ENCODE assay signal across 15 mouse cellular contexts in genomic region chr10:67697401-67698195, GRCm38 (mm10).
A peak's percentile ranks its signal among the peaks of the same experiment; 100 is the strongest.
DNase-seq lines count a peak whose midpoint lies in the region; ATAC-seq and TF ChIP-seq lines count a peak whose summit lies in the region.
"Had no signal": no experiment of that assay in that cellular context is flagged by ENCODE, and none has a peak within 500 bp of the region (broad histone marks: within the 10 kb centered on the region; RNA-seq: fewer than 3 reads in every experiment).

No protein-coding gene starts in this region.

- H3K27me3 ChIP-seq in heart, embryonic 12.5 days (replicated peaks) = no peaks in the 10 kb centered on the region
- H3K27me3 ChIP-seq in lung, embryonic 15.5 days = no peaks in the 10 kb centered on the region
- H3K27me3 ChIP-seq in intestine, postnatal 0 days (replicated peaks; ENCODE audit: control insufficient read depth, insufficient read depth, low read length) = no peaks in the 10 kb centered on the region

- H3K27ac ChIP-seq in heart, embryonic 12.5 days (ENCODE audit: poor library complexity, severe bottlenecking) = no peak overlapping the region
- H3K27ac ChIP-seq in lung, embryonic 15.5 days = no peak overlapping the region
- no peak overlapping the region for H3K27ac ChIP-seq in intestine, postnatal 0 days (ENCODE audit: low read depth, low read length)
- H3K27ac ChIP-seq: heart, embryonic 10.5 days; hindbrain, embryonic 14.5 days had no signal

- DNase-seq in heart, postnatal 36 days = no peak
- DNase-seq in lung, postnatal 14 days = no peak
- DNase-seq in thymus, postnatal 36 days = peak; percentile 46 to 59
- no peak for DNase-seq in c-Kit-positive CD71-positive TER-119-positive erythroid progenitor cells, embryonic 14.5 days (ENCODE audit: low spot score)
- DNase-seq: cerebellum, adult 9-10 months; gastrocnemius, postnatal 10 days; kidney, adult 2 months; kidney, postnatal 4 days; liver had no signal

- H3K36me3 ChIP-seq in heart, embryonic 12.5 days = no peaks in the 10 kb centered on the region
- H3K36me3 ChIP-seq in lung, embryonic 15.5 days = no peaks in the 10 kb centered on the region
- no peaks in the 10 kb centered on the region for H3K36me3 ChIP-seq in intestine, postnatal 0 days (ENCODE audit: control insufficient read depth, insufficient read depth)
- H3K36me3 ChIP-seq: heart, embryonic 10.5 days had no signal

- H3K4me3 ChIP-seq in heart, embryonic 12.5 days = no peak overlapping the region
- no peak overlapping the region for H3K4me3 ChIP-seq in lung, embryonic 15.5 days
- H3K4me3 ChIP-seq in intestine, postnatal 0 days (ENCODE audit: low read depth, low read length) = no peak overlapping the region
- H3K4me3 ChIP-seq: heart, embryonic 10.5 days had no signal

- no peak overlapping the region for H3K9ac ChIP-seq in heart, embryonic 12.5 days
- no peak overlapping the region for H3K9ac ChIP-seq in lung, embryonic 15.5 days
- no peak overlapping the region for H3K9ac ChIP-seq in intestine, postnatal 0 days (ENCODE audit: low read depth, low read length)
- H3K9ac ChIP-seq: hindbrain, embryonic 14.5 days had no signal

- intact Hi-C loops in heart, postnatal 36 days (cut with DNase I) = no loop called here

- peaks cover 12% of the 10 kb centered on the region for H3K4me1 ChIP-seq in heart, embryonic 12.5 days (replicated peaks)
- H3K4me1 ChIP-seq in lung, embryonic 15.5 days = no peaks in the 10 kb centered on the region
- no peaks in the 10 kb centered on the region for H3K4me1 ChIP-seq in intestine, postnatal 0 days (replicated peaks; ENCODE audit: control insufficient read depth, insufficient read depth, low read length)

- H3K4me2 ChIP-seq in heart, embryonic 12.5 days = peak overlapping the region; percentile 29
- H3K4me2 ChIP-seq in lung, embryonic 15.5 days = peak overlapping the region; percentile 17; the same call in 1 of the 2 replicates
- peak overlapping the region; percentile 17; the same call in 1 of the 2 replicates for H3K4me2 ChIP-seq in intestine, postnatal 0 days (replicated peaks; ENCODE audit: low read depth)
- H3K4me2 ChIP-seq: hindbrain, embryonic 14.5 days had no signal

- no peaks in the 10 kb centered on the region for H3K9me3 ChIP-seq in heart, embryonic 12.5 days (replicated peaks)
- H3K9me3 ChIP-seq in lung, embryonic 15.5 days = no peaks in the 10 kb centered on the region
- no peaks in the 10 kb centered on the region for H3K9me3 ChIP-seq in intestine, postnatal 0 days (ENCODE audit: control insufficient read depth)
- H3K9me3 ChIP-seq: heart, embryonic 10.5 days had no signal

- ATAC-seq in heart, embryonic 12.5 days (ENCODE audit: insufficient number of reproducible peaks, low FRiP score) = no peak
- no peak for ATAC-seq in lung, embryonic 15.5 days (ENCODE audit: borderline replicate concordance, extremely low read depth, low FRiP score, low TSS enrichment)
- peak; percentile 73 for ATAC-seq in intestine, postnatal 0 days
- ATAC-seq in megakaryocyte progenitor cell, adult 5-6 weeks (replicated peaks; ENCODE audit: poor library complexity) = no peak

- TF ChIP-seq CTCF in intestine, postnatal 0 days (IDR thresholded peaks at IDR 0.05; ENCODE audit: low read depth) = no peak

- WGBS in heart, embryonic 12.5 days = 47% methylated on average over 16 of the region's 16 CpGs
- WGBS in lung, embryonic 15.5 days = 38% methylated on average over 16 of the region's 16 CpGs
- 55% methylated on average over 16 of the region's 16 CpGs for WGBS in intestine, postnatal 0 days

Comparison
In these comparisons a context has a peak if more than half of its experiments do, and no peak if none do; other contexts are left out.
1. DNase-seq: peak in thymus, postnatal 36 days (2 of 2); none in heart, postnatal 36 days (0 of 2), lung, postnatal 14 days (single experiment) and c-Kit-positive CD71-positive TER-119-positive erythroid progenitor cells, embryonic 14.5 days (single experiment).
2. Peak in every context shown above with its lines, with median percentiles within 50 percentile points of each other: H3K4me2 ChIP-seq.